Mouse (Mus musculus): ENCODE measurements around the gene Cldn34b3.
"Not testable (repeated sequence)": the region's sequence is repeated elsewhere in the genome, so short reads cannot be mapped to it uniquely, and the experiment has no call there.

Gene Cldn34b3

GRCm38 (mm10) chrX:76264004-76264403, at the start of gene Cldn34b3:
Gene Cldn34b3 (plus strand): TSS chrX:76264304.
- DNase-seq = not testable (repeated sequence)

Measured in embryo, embryonic 11 days (tissue).